Mouse (Mus musculus) monocyte, adult 5-6 weeks (primary cell): ENCODE measurements around the gene Phf23. TPM values are rescaled to one million over a fixed set of nuclear protein-coding genes. Genes with fewer than 3 reads are reported as not detected.
"Not testable (repeated sequence)": the region's sequence is repeated elsewhere in the genome, so short reads cannot be mapped to it uniquely, and the experiment has no call there.

Experiments
- ATAC-seq: fragments of 153-309, 156-312 bp; replicated peaks from 2 replicates; pipeline ENCODE4 v1.8.0; 2017; ENCODE audit warnings: mild to moderate bottlenecking; ENCODE audit not compliant: low TSS enrichment, insufficient number of reproducible peaks, severe bottlenecking, poor library complexity, low FRiP score
- total RNA-seq: library from RNA; stranded (forward); fragments of 200-1000, 200-491, 200-594 nt; gene quantifications from 3 replicates; pipeline ENCODE4 v1.2.3, GENCODE M21; 2017

Gene Phf23
- total RNA-seq, 1 experiment from 2014 or later: 74.0 TPM

DNA sequence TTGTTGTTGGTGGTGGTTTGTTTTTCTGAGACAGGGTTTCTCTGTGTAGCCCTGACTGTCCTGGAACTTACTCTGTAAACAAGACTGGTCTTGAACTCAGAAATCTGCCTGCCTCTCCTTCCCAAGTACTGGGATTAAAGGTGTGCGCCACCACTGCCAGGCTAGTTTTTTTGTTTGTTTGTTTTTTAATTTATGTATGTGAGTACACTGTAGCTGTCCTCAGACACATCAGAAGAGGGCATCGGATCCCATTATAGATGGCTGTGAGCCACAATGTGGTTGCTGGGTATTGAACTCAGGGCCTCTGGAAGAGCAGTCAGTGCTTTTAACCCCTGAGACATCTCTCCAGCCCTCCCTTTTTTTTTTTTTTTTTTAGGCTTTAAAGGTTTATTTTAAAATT, 20.6 kb downstream of the Phf23 start:
- ATAC-seq: not testable (repeated sequence)

DNA sequence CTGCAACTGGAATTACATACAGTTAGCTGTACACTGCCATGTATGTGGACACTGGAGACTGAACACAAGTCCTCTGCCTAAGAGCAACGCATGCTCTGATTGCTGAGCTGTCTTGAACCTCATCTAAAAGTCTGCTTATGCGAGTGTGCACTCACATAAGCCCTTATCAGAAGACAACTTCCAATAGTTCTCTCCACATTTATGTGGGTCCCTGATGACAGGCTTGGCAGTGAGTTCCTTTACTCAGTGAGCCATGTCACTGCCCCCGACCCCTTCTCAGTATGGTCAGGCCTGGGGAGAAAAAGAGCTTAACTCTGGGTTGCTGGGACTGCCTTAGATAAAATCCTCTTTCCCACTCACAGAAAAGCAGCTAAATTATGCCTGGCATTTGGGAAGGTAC, 21.1 kb downstream of the Phf23 start, which contains the start of gene Dlg4:
TSS of gene Dlg4 (plus strand) at position 274 of the 400 bp plus-strand sequence.
- no peak for ATAC-seq

DNA sequence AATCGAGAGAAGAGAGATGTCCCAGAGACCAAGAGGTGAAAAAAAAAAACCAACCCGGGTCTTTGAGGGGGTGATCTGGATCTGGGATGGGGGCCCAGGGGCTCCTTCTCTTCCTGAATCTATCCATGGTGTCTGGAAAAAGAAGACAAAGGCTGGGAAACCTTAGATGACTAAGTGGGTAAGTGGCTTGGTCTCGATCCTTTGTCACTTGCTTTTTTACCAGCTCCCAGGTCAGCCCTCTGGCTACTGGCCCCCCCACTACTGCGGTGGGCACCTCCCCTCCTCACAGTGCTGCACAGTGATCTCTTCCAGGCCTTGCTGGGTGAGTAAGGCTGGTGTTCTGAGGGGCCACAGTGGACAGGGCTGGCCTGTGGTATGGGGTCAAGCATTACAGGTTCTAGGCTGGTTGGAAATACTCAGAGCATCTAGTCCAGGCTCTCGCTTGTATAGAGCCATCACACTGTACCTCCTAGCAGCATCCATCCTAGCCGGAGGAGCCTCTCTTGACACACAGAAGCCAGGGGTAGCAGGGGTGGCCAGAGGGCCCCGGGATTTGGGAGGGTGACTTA, 21.7 kb downstream of the Phf23 start:
- ATAC-seq: no peak

DNA sequence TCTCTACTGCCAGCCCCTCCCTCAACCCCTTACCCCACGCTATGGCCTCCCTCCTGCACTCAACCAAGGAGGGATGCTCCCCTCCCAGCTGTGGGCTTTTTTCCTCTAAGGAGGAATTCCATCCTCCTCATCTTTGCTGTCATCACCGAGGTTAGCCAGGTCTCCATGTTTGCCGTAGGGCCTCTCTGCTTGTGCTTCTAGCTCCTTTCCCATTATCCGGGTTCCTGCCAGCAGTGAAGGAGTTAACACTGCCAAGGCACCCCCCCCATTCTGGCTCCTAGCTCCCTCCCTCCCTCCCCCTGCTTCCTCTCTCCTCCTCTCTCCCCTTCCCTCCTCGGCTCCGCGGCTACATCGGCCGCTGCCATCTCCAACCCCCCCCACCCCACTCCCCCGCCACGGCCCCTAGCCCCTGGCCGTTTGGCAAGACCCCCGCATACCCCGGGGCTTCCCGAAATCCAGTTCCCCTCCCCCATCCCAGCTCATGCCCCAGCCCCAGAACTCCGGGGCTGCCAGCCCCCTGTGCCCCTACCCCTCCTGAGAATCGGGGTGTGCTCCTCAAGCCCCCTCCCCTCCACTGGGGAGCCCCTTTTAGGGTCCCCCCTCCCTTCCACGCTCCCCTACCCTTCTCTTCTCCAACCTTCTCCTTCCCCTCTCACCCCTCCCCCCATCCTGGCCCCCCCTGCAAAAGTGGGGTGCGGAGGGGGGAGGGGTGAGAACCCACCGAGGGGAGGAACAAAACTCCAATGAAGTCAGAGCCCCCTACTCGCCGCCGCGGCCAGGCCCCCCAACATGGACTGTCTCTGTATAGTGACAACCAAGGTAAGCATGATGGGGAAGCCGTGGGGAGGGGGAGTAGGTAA, 22.8 kb downstream of the Phf23 start:
- no peak for ATAC-seq

DNA sequence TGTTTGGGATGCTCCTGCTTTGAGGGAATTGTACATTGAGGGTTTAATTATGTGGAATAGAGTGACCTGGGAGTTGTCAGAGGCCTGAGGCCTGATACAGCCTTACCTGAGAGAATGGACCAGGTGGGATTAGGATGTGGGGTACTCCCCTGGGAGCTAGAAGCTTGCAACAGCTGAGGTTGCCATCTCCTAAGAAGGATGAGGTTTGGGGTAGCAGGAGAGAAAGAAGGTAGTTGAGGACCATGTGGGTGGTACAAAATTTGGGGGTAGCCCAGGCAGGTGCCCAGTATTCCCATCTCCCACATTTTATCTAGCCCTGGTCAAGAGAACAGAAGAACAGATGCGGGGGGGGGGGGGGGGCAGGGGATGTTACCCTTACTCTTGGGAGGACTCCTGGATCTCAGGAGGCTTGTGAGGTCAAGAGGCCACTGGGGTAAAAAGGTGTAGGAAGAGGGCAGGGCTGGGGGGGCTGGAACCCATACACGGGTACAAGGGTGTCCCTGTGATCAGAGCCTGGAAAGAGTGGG, 24.0 kb downstream of the Phf23 start:
- ATAC-seq: no peak

DNA sequence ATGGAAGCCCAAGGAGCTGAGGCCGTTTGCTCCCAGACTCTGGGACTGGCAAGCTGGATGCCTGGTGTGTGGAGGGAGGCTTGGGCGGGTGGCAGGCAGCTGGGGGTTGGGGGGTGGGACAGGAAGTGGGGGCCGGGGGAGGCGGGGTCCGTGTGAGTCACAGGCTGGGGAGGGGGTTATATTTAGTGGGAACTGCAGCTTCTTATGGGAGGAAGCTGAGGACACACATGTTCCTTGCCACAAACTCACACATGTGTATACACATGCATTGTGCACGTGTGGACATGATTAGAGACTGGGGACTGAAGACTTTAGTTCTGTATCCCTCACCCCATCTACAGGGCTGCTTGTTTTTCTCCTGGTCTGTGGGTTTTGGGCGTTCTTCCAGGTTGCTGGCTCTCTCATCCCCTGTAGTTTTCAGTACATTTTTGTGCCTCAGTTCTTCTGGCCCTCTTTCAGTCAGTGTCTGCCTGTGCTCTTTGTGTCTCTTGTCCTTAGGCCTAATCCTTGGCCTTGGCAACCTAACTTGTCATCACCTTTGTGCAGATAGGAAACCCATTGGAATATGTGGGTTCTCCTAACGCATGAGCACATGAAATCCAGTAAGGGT, 24.6 kb downstream of the Phf23 start:
- ATAC-seq: no peak

DNA sequence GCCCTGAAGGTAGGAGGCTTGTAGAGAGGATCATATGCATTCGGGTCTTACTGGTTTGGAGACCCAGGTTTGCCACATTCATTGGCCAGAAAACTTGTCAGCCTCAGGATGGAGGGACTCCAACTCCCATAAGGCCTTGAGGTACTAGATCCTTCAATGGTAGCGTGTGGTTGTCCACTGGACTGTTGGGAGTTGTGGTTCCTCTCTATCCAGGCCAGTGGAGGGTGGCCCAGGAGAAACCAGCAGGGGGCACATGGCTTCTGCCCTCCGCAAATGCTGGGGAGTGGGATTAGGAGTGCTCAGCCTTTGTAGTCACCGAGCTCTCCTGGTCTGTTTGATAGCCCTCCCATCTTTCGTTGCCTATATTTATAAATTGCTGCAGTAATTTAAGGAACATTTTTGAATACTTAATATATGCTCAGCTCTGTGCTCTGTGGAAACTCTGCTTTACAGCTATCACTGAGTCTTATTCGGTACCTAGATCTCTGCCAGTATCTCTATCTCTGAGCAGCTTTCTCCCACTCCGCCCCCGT, 25.2 kb downstream of the Phf23 start:
- peak; percentile 80 for ATAC-seq

DNA sequence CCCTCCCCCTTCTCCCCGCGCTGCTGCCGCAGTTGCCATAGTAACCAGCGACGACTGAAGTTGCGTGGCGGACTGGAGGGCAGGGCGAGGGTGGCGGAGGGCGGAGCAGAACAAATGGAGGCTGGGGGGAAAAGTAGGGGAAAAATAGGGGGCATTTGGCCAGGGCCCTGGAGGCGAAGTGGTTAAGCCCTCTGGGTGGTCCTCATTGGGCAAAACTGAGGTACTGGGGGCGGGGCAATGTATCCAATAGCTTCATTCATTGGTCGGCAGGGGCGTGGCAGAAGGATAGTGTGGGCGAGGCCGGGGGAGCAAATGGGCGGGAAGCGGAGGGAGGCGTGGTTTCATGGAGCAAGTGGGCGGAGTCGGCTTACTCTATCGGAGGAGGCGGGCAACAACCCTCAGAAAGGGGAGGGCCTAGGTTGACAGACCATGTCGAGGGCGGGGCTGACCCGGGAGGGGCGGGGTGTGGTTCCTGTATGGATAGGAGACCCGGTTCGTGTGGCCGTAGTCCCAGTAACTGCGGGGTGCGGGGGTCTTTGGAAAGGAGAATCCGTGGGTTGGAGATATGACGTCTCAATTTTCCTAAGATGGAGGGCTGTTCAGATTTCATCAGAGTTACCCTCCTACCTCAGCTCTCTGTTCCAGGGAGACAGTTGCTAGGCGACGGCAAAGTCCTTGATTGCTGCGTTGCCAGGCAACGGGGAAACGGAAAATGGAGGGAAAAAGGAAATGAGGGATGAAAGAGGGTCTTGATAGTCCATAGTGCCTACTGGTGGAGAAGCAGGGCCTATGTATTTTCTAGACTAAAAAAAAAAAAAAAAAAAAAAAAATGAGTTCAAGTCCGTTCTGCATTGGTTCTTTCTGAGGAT, 25.9 kb downstream of the Phf23 start:
- peak; percentile 88 for ATAC-seq

DNA sequence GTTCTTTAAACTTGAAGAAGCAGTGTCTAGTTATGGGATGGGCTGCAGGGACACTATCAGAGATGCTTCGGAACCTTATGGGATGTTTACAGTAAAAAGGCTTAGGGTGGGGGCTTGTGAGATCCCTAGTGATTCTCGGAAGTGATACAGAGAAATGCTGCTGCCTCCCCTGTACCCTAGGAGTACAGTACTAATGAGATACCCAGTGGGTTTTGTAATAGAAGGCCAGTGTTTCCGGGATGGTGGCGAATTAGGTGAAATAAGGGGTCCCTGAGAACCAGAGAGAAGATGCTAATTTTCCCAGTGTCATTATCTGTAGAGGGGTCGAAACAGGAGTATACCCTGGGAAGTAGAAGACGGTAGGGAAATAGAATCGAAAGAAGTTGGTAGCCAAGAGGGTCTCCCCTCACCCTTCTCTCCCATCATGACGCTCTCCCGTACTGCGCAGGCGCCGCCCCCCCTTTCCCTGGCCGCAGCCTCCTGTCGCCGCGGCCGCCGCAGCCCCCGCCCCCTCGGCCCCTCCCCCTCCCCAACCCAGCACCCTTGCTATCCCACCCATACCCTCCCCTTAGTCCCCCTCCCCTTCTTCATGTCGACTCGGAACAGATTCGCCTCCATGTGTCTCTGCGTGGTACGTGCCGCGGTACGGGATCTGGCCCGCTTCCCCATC, 28.0 kb downstream of the Phf23 start:
- ATAC-seq: no peak

DNA sequence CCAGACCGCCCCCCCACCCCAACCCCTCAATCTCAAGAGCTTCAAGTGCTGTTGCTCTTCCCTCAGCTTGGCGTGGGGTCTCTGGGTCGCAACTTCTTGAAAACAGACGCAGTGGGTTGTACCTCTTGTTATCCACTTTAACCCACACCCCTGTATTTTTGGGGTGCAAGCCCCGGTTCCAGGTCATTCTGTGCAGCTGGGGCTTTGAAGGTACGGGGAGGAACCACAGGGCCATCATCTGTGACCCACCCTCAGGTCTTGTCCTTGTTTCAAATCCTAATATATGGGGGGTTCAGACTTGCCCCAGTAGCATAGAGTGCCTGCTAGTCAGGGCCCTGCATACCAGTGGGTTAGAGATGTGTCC, 28.6 kb downstream of the Phf23 start:
- ATAC-seq: no peak

DNA sequence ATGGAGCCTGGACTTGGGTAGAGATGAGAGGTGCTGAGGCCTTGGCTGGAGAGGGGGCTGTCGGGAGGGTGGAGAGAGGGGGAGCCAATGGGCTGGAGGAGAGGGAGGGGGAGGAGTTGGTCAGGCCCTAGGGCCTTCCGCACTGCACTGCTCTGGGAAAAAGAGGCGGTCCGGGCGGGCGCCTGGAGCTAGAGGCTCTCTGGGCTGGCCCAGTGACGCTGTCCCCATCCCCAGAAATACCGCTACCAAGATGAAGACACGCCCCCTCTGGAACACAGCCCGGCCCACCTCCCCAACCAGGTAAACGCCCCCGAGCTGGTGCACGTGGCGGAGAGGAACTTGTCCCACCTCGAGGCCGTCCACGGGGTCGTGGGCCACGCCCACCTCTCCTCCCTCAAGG, 31.1 kb downstream of the Phf23 start:
- no peak for ATAC-seq

DNA sequence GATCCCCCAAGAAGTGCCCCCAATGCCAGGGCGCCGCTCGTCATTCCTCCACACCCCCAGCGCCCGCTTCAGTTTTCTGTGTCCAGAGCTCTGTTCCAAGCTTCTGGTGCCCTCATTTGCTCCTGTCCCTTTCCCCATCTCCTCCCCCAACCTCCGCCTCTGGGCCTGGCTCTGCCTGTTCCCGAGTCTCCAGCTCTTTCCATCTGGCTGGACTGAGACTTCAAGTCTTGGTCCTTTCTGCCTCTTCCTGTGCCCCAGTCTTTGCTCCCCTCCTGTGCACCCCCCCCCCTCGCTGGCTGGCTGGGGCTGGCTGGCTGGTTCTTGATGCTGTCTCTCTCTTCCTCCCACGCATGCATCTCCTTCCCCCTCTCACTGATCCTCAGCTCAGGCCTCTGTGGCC, 31.8 kb downstream of the Phf23 start:
- no peak for ATAC-seq

DNA sequence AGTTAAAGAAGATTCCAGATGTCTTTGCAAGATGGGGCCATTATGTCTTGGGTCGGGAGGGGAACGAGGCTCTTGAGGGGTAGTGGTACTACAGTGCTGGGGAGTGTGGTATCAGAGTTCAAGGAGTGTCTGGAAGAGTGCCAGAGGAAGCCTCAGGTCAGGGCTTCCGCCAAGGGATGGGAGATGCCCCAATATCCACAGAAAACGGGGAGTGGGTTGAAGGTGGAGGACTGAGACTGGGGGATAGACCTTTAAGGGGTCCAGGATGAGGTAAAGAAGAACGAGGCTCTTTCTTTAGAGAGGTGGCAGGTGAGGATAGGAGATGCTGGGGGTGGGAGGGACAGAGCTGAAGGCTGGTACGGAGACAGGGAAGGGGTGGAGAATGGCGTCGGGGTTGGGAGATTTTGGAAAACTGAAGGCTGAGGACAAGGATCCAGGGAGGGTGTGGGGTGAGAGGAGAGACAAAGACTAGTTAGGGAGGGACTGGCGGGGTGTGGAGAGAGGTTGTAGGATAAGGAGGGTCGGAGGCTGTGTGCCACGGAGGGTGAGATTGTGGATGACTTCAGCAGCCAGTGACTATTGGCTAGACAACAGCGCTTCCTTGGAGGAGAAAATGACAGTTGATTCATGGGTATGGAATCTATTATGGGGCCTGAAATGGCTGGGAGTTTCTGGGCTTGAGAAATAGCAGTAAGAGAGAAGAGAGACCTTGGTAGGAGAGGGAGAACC, 33.0 kb downstream of the Phf23 start:
- ATAC-seq: no peak

DNA sequence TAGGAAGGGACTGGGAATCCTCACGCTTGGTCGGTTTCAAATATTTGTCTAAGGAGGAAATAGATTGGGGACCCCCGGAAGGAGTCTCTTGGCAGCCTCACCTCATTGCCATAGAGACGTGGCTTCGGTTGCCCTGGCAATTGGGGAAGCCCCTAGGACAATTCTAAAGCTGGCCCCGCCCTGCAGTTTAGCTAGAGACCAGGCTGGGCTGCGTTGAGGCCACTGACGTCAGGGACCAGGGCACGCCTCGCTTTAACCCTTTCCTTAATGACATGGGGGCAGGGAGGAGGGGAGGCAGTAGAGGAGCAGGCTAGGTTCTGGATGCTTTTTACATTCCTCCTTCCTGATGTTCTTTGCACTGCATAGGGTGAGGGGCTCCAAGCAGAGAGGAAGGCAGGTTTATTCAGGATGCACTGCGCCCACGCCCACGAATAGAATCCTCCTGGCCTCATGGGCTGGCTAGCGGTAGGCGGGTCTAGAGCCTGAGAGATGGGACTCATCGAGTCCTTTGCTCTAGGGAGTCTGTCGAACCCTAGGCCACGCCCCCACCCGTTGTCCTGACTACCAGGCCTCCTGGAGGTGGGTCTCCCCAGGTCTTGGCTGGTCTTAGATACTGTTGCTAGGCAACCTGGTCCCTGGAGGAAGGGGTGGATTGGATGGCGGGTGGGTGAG, 33.7 kb downstream of the Phf23 start:
- ATAC-seq: peak; percentile 66

DNA sequence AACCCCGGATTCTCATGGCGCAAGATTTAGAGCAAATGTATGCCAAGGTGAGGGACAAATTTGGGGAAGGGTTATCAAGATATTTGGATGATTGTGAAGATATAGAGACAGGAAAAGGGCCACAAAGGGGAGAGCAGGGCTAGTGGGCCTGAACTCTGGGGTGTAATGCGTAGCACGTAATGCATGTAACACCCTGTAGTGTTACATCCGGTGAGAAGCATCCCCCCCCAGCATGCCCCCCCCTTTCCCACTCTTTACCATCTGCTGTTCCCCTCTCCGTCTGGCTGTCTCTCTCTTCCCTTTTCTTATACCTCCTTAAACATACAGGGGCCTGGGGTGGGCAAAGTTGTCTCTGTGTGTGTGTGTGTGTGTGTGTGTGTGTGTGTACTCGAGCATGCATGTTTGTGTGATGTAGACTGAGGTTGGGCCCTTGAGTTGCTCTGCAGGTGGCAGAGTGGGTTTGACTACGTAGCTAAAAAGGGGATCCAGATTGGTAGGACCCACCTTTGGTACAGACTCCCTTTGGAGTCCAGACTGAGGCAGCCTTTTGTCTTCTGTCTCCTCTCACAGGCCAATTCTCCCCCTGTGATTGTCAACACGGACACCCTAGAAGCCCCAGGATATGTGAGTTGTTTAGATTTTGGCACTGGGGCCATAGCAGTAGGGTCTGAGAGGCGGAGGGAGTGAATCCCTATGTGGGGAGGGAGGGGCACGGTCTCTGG, 34.4 kb downstream of the Phf23 start:
- ATAC-seq: no peak

DNA sequence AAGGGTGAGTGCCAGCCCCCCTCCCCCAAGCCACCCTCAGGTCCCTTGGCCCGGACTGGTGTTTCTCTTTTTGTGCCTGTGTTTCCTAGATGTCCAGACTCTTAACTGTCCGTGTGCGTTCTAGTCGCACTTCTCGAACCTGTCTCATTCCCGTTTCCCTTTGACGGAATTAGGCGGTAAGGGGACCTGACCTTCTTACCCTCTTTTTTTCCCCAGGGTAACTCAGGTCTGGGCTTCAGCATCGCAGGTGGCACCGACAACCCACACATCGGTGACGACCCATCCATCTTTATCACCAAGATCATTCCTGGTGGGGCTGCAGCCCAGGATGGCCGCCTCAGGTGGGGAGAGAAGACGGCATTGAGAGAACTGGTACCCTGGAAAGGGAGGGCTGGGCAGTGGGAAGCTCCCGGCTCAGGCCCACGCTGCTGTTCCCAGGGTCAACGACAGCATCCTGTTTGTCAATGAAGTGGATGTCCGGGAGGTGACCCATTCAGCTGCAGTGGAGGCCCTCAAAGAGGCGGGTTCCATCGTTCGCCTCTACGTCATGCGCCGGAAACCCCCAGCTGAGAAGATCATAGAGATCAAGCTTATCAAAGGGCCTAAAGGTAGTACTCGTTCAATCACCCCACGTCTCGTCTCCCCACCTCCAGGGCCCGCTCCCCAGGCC, 35.2 kb downstream of the Phf23 start:
- no peak for ATAC-seq
